Mouse (Mus musculus) liver, postnatal 0 days (tissue): ENCODE data around the gene Ptpn14. TPM values are rescaled to one million over a fixed set of nuclear protein-coding genes. Genes with fewer than 3 reads are reported as not detected.

Experiments
- ATAC-seq: fragments of 200-750 bp; cut with Nextera tagmentation; 2 replicates; pipeline ENCODE4 v1.8.0; 2017; ENCODE audit warnings: mild to moderate bottlenecking, moderate library complexity
- DNase-seq: peaks from one replicate; pipeline ENCODE4 v3.0.0-alpha.2; 2016
- H3K27ac ChIP-seq: fragments of 300-500 bp; sonication (generic); 2 replicates; pipeline ENCODE4 v1.5.1; 2014; ENCODE audit warnings: antibody characterized with exemption, moderate library complexity, mild to moderate bottlenecking, low read depth
- H3K27me3 ChIP-seq: fragments of 300-500 bp; sonication (generic); 2 replicates; pipeline ENCODE4 v1.6.1; 2014; ENCODE audit warnings: low read length, control low read depth, mixed read lengths; ENCODE audit not compliant: insufficient read depth
- H3K36me3 ChIP-seq: fragments of 300-500 bp; sonication (generic); replicated peaks from 2 replicates; pipeline ENCODE4 v1.6.1; 2014; ENCODE audit warnings: mild to moderate bottlenecking, control low read depth, low read length, moderate library complexity, mixed read lengths; ENCODE audit not compliant: insufficient read depth
- H3K4me1 ChIP-seq: fragments of 300-500 bp; sonication (generic); 2 replicates; pipeline ENCODE4 v1.6.1; 2014; ENCODE audit warnings: antibody characterized with exemption, mild to moderate bottlenecking, control low read depth; ENCODE audit not compliant: insufficient read depth
- H3K4me2 ChIP-seq: fragments of 300-500 bp; sonication (generic); 2 replicates; pipeline ENCODE4 v1.6.1; 2014; ENCODE audit warnings: low read depth, mild to moderate bottlenecking, low read length, moderate library complexity, mixed read lengths
- H3K4me3 ChIP-seq: fragments of 300-500 bp; sonication (generic); 2 replicates; pipeline ENCODE4 v1.5.1; 2014; ENCODE audit warnings: low read depth, low read length
- H3K9ac ChIP-seq: fragments of 300-500 bp; sonication (generic); replicated peaks from 2 replicates; pipeline ENCODE4 v1.6.1; 2014; ENCODE audit warnings: mild to moderate bottlenecking, moderate library complexity
- H3K9me3 ChIP-seq: fragments of 300-500 bp; sonication (generic); 2 replicates; pipeline ENCODE4 v1.6.1; 2016; ENCODE audit warnings: mild to moderate bottlenecking, control low read depth, low read length, mixed read lengths
- CTCF ChIP-seq: sonication (generic); IDR thresholded peaks from 2 replicates; pipeline ENCODE4 v1.5.1; 2016; ENCODE audit warnings: antibody characterized with exemption, low read depth
- EP300 ChIP-seq: IDR thresholded peaks from 2 replicates; pipeline ENCODE4 v1.6.1; 2016; ENCODE audit warnings: antibody characterized with exemption, low read depth, mild to moderate bottlenecking
- WGBS: fragments of 180-500 bp; shearing (Covaris S2); extraction: QIAGEN DNeasy Blood & Tissue Kit; methylation state at CpG from one replicate; pipeline ENCODE4 v1.1.7; 2014; ENCODE audit not compliant: insufficient replicate concordance; 5-methylcytosine and 5-hydroxymethylcytosine counted together
- polyA plus RNA-seq: library from polyadenylated mRNA; unstranded; fragments of >200 nt; fragmentation: Nextera tagmentation; extraction: Ambion mirVana; gene quantifications from 2 replicates; pipeline ENCODE4 v1.2.1, GENCODE M21; 2015

Gene Ptpn14
- polyA plus RNA-seq, 1 experiment from 2014 or later, result 0.33 TPM

GRCm38 (mm10) chr1:189728784-189729115, 682 bp downstream of the Ptpn14 start:
- Histone ChIP-seq H3K4me1 (no peaks in the 10 kb centered on the region), H3K9ac (peak overlapping the region; percentile 44; the same call in 1 of the 2 replicates), H3K27me3 (peaks cover 44% of the 10 kb centered on the region), H3K4me3 (peak overlapping the region; percentile 56), H3K4me2 (peak overlapping the region; percentile 74), H3K36me3 (no peaks in the 10 kb centered on the region), H3K27ac (peak overlapping the region; percentile 34; the same call in 1 of the 2 replicates), H3K9me3 (no peaks in the 10 kb centered on the region)
- DNase-seq (no peak), ATAC-seq (no peak)
- 3% methylated on average over 15 of the region's 15 CpGs for WGBS
- TF ChIP-seq CTCF (no peak), EP300 (no peak)

DNA sequence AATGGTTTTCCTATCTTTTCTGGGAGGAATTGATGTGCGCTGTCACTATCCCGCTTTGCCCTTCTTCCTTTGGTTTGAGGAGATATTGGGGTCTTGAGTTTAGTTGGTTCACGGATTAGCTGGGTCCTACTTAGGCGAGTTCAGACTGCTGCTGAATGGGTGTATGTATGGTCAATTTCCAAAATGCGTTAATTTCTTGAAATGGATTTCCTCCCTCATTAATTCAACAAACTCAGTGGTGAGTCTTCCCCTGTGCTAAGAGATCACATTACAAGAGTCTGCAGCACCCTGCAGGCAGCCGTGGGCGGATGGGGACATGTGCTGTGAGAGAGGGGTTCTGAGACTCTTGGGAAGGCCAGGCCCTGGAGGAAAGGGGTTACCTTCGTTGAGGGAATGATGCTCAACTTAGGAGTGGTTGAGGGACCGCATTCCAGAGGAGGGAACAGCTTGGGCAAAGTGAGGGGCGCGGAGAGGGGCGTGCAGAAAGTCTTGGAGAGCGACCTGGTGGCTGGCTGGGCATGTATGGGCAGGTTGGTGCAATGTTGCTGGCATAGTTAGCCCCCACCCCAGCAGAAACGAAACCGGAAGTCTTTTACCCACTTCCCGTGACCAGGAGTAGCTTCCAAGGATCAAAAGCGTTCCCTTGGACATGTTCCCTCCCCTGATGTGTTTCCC, 1.2 kb downstream of the Ptpn14 start:
- H3K27ac ChIP-seq, result no peak overlapping the region
- no peak for ATAC-seq
- H3K9me3 ChIP-seq, result no peaks in the 10 kb centered on the region
- H3K4me1 ChIP-seq, result no peaks in the 10 kb centered on the region
- no peak overlapping the region for H3K9ac ChIP-seq
- H3K36me3 ChIP-seq, result no peaks in the 10 kb centered on the region
- TF ChIP-seq EP300 (no peak), CTCF (no peak)
- WGBS, result 22% methylated on average over 17 of the region's 17 CpGs
- peaks cover 44% of the 10 kb centered on the region for H3K27me3 ChIP-seq
- H3K4me3 ChIP-seq, result peak overlapping the region; percentile 56; the same call in 1 of the 2 replicates
- H3K4me2 ChIP-seq, result peak overlapping the region; percentile 74
- no peak for DNase-seq

DNA sequence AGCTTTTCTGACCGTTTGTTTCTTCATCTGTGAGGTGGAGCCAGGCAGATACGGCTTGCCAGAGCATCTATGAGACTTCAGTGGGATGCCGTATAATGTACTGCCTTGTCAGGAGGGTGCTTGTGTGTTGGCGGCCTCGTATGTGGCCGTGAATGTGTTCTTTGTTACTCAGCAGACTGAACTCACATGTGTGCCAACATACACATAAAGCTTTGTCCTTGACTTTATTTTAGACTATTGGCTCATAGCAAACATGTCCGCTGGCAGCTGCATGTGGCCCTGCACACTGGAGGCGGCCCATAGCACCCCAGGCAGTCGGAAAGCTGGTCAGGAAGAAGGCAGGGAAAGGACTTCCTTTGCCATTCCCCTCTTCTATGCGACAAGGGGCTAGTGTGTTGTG, 3.6 kb downstream of the Ptpn14 start:
- no peak for ATAC-seq
- WGBS, result 70% methylated on average over 10 of the region's 10 CpGs
- H3K27ac ChIP-seq, result no peak overlapping the region
- no peak overlapping the region for H3K4me3 ChIP-seq
- H3K9me3 ChIP-seq, result no peaks in the 10 kb centered on the region
- no peak for DNase-seq
- TF ChIP-seq CTCF (no peak), EP300 (no peak)
- no peak overlapping the region for H3K4me2 ChIP-seq
- H3K9ac ChIP-seq, result no peak overlapping the region
- H3K4me1 ChIP-seq, result no peaks in the 10 kb centered on the region
- H3K27me3 ChIP-seq, result peaks cover 36% of the 10 kb centered on the region
- H3K36me3 ChIP-seq, result no peaks in the 10 kb centered on the region

DNA sequence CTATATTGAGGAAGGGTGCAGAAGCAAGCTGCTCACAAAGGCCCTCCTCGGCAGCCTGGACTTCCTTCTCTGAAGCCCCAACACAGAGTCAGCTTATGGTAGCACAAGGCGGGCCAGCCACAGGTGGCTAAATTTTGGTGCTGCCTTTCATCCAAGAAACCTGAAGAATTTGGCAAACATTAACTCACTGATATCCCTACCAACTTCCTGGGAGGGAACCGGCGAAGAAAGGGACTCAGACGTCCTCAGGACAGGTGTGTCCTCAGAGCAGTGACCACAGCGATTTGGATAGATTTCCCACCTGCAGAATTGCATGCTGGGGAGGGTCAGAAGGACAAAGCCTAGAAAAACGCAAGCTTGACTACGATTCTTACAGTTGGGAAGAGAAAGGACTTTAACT, 4.1 kb downstream of the Ptpn14 start:
- H3K27ac ChIP-seq, result no peak overlapping the region
- no peak overlapping the region for H3K4me3 ChIP-seq
- ATAC-seq (no peak), DNase-seq (no peak)
- H3K9me3 ChIP-seq, result no peaks in the 10 kb centered on the region
- H3K27me3 ChIP-seq, result peaks cover 32% of the 10 kb centered on the region
- H3K4me1 ChIP-seq, result no peaks in the 10 kb centered on the region
- H3K9ac ChIP-seq, result no peak overlapping the region
- WGBS, result 60% methylated on average over 8 of the region's 8 CpGs
- H3K4me2 ChIP-seq, result no peak overlapping the region
- no peaks in the 10 kb centered on the region for H3K36me3 ChIP-seq
- no peak for TF ChIP-seq CTCF
- no peak for TF ChIP-seq EP300

- no peak for TF ChIP-seq CTCF
- no peak for TF ChIP-seq EP300
- H3K4me3 ChIP-seq, result no peak overlapping the region
- no peaks in the 10 kb centered on the region; the same call in 1 of the 2 replicates for H3K4me1 ChIP-seq
- ATAC-seq (no peak), DNase-seq (no peak)
- H3K27me3 ChIP-seq, result no peaks in the 10 kb centered on the region
- H3K27ac ChIP-seq, result no peak overlapping the region
- H3K9ac ChIP-seq, result no peak overlapping the region
- no peak overlapping the region for H3K4me2 ChIP-seq
- WGBS, result 78% methylated on average over 7 of the region's 7 CpGs
- no peaks in the 10 kb centered on the region for H3K9me3 ChIP-seq
- no peaks in the 10 kb centered on the region for H3K36me3 ChIP-seq
Measured at GRCm38 (mm10) chr1:189740075-189740474, 12.0 kb downstream of the Ptpn14 start.

DNA sequence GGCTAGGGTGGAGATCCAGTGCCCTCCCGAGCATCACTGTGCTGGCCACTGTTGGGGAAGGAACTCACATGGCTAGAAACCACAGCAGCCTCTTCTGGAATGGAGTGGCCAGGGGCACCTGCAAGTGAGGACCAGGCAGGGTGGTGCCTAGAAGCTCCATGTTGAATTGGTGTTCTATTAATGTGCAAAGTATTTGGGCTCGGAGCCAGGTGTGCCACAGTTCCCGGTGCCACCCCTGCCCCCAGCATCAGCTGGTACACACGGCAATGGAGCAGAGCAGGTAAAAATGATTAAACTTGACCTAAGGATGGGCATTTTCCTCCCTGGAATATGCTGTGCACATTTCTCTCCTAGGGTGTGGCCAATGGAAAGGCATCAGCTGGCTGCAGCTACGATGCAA, 14.0 kb downstream of the Ptpn14 start:
- no peak overlapping the region for H3K4me2 ChIP-seq
- ATAC-seq (no peak), DNase-seq (no peak)
- no peak overlapping the region for H3K9ac ChIP-seq
- H3K36me3 ChIP-seq, result no peaks in the 10 kb centered on the region
- 75% methylated on average over 5 of the region's 5 CpGs for WGBS
- TF ChIP-seq CTCF (no peak), EP300 (no peak)
- no peak overlapping the region for H3K27ac ChIP-seq
- no peak overlapping the region for H3K4me3 ChIP-seq
- no peaks in the 10 kb centered on the region for H3K9me3 ChIP-seq
- no peaks in the 10 kb centered on the region; the same call in 1 of the 2 replicates for H3K4me1 ChIP-seq
- no peaks in the 10 kb centered on the region for H3K27me3 ChIP-seq

- H3K9me3 ChIP-seq, result no peaks in the 10 kb centered on the region
- DNase-seq (no peak), ATAC-seq (no peak)
- H3K9ac ChIP-seq, result no peak overlapping the region
- WGBS, result 80% methylated on average over 5 of the region's 5 CpGs
- no peak overlapping the region for H3K27ac ChIP-seq
- no peaks in the 10 kb centered on the region for H3K27me3 ChIP-seq
- TF ChIP-seq CTCF (no peak), EP300 (no peak)
- no peaks in the 10 kb centered on the region; the same call in 1 of the 2 replicates for H3K4me1 ChIP-seq
- H3K36me3 ChIP-seq, result no peaks in the 10 kb centered on the region
- no peak overlapping the region for H3K4me2 ChIP-seq
- H3K4me3 ChIP-seq, result no peak overlapping the region
Measured at GRCm38 (mm10) chr1:189743136-189743535, 15.1 kb downstream of the Ptpn14 start.
